Mouse (Mus musculus) neutrophil, adult 5-6 weeks (primary cell): ENCODE results near the gene Uts2r. TPM values are rescaled to one million over a fixed set of nuclear protein-coding genes. Genes with fewer than 3 reads are reported as not detected.

Source experiments
- ATAC-seq: fragments of 151-379, 151-347 bp; 2 replicates; pipeline ENCODE4 v1.8.0; 2017; ENCODE audit warnings: mild to moderate bottlenecking, moderate TSS enrichment; ENCODE audit not compliant: insufficient number of reproducible peaks, poor library complexity, low FRiP score, severe bottlenecking; ENCODE audit errors: extremely low read depth
- total RNA-seq: library from RNA; stranded (forward); fragments of 200-1000 nt; gene quantifications from 2 replicates; pipeline ENCODE4 v1.2.3, GENCODE M21; 2017

Gene Uts2r
- not detected in 2 replicates for total RNA-seq

- no peak for ATAC-seq
These were observed at the start of gene Uts2r for GRCm38 (mm10) chr11:121159971-121160370. Gene Uts2r (plus strand): TSS chr11:121160271.

GRCm38 (mm10) chr11:121111051-121111450, 49.0 kb upstream of the Uts2r start:
- ATAC-seq = no peak

- ATAC-seq = no peak
These were observed 48.5 kb upstream of the Uts2r start for GRCm38 (mm10) chr11:121111601-121112000.

GRCm38 (mm10) chr11:121112091-121112775, 47.8 kb upstream of the Uts2r start:
- no peak for ATAC-seq

GRCm38 (mm10) chr11:121118106-121118505, 42.0 kb upstream of the Uts2r start:
- ATAC-seq = no peak

GRCm38 (mm10) chr11:121118577-121118976, 41.5 kb upstream of the Uts2r start, which contains the start of gene Tex19.2:
Gene Tex19.2 (minus strand): TSS chr11:121118677.
- ATAC-seq = no peak

- ATAC-seq = no peak
These were observed 38.9 kb upstream of the Uts2r start for GRCm38 (mm10) chr11:121121151-121121550.

GRCm38 (mm10) chr11:121122024-121122670, 37.9 kb upstream of the Uts2r start:
- no peak for ATAC-seq

GRCm38 (mm10) chr11:121123438-121123837, 36.6 kb upstream of the Uts2r start:
- ATAC-seq = no peak

GRCm38 (mm10) chr11:121125522-121126172, 34.4 kb upstream of the Uts2r start:
- ATAC-seq = no peak

GRCm38 (mm10) chr11:121126395-121126794, 33.7 kb upstream of the Uts2r start:
- ATAC-seq = no peak

GRCm38 (mm10) chr11:121127441-121127840, 32.6 kb upstream of the Uts2r start:
- ATAC-seq = no peak

GRCm38 (mm10) chr11:121129616-121130015, 30.5 kb upstream of the Uts2r start:
- ATAC-seq = no peak

- no peak for ATAC-seq
These were observed 25.5 kb upstream of the Uts2r start for GRCm38 (mm10) chr11:121134600-121134999.

GRCm38 (mm10) chr11:121137682-121138081, 22.4 kb upstream of the Uts2r start:
- ATAC-seq = no peak

GRCm38 (mm10) chr11:121138732-121139131, 21.3 kb upstream of the Uts2r start:
- ATAC-seq = no peak

GRCm38 (mm10) chr11:121143325-121144015, 16.6 kb upstream of the Uts2r start:
- ATAC-seq = no peak

- no peak for ATAC-seq
These were observed 14.2 kb upstream of the Uts2r start, which contains the start of gene Tex19.1 for GRCm38 (mm10) chr11:121145865-121146264. Gene Tex19.1 (plus strand): TSS chr11:121146143.

- ATAC-seq = no peak
These were observed 11.9 kb upstream of the Uts2r start for GRCm38 (mm10) chr11:121148193-121148592.
